Mouse (Mus musculus): ENCODE measurements around the gene Tmed6.

Gene Tmed6

GRCm38 (mm10) chr8:107031577-107032090 lies 33.8 kb downstream of the Tmed6 start:
- peak overlapping the region; percentile 94 for H3K4me3 ChIP-seq (replicated peaks; ENCODE audit: low read length)
- TF ChIP-seq NANOG (IDR thresholded peaks at IDR 0.05; ENCODE audit: borderline replicate concordance, low read length) (no peak), CTCF (conservative IDR thresholded peaks at IDR 0.05; ENCODE audit: low read length) (no peak), POU5F1 (IDR thresholded peaks at IDR 0.05; ENCODE audit: borderline replicate concordance, low read length) (no peak)
- H3K27me3 ChIP-seq (ENCODE audit: insufficient read depth, low read length), result no peaks in the 10 kb centered on the region
- H3K9me3 ChIP-seq (ENCODE audit: low read length), result peaks cover 11% of the 10 kb centered on the region
- H3K36me3 ChIP-seq (ENCODE audit: insufficient read depth, low read length), result peaks cover 5% of the 10 kb centered on the region
- peaks cover 28% of the 10 kb centered on the region for H3K4me1 ChIP-seq (replicated peaks; ENCODE audit: low read depth, low read length)

GRCm38 (mm10) chr8:107030650-107031576 lies 34.5 kb downstream of the Tmed6 start, which contains the start of gene Vps4a:
Vps4a (plus strand) TSS chr8:107031222.
- H3K36me3 ChIP-seq (ENCODE audit: insufficient read depth, low read length), result no peaks in the 10 kb centered on the region
- no peaks in the 10 kb centered on the region for H3K27me3 ChIP-seq (ENCODE audit: insufficient read depth, low read length)
- peak within 1 kb of the TSS; percentile 94 for H3K4me3 ChIP-seq (replicated peaks; ENCODE audit: low read length)
- TF ChIP-seq CTCF (conservative IDR thresholded peaks at IDR 0.05; ENCODE audit: low read length), result no peak
- TF ChIP-seq NANOG (IDR thresholded peaks at IDR 0.05; ENCODE audit: borderline replicate concordance, low read length), result no peak
- no peak for TF ChIP-seq POU5F1 (IDR thresholded peaks at IDR 0.05; ENCODE audit: borderline replicate concordance, low read length)
- H3K4me1 ChIP-seq (replicated peaks; ENCODE audit: low read depth, low read length), result peaks cover 28% of the 10 kb centered on the region
- H3K9me3 ChIP-seq (ENCODE audit: low read length), result peaks cover 11% of the 10 kb centered on the region

GRCm38 (mm10) chr8:107030058-107030457 lies 35.4 kb downstream of the Tmed6 start:
- H3K36me3 ChIP-seq (ENCODE audit: insufficient read depth, low read length), result no peaks in the 10 kb centered on the region
- no peak overlapping the region for H3K4me3 ChIP-seq (replicated peaks; ENCODE audit: low read length)
- peaks cover 11% of the 10 kb centered on the region for H3K9me3 ChIP-seq (ENCODE audit: low read length)
- TF ChIP-seq POU5F1 (IDR thresholded peaks at IDR 0.05; ENCODE audit: borderline replicate concordance, low read length) (no peak), CTCF (conservative IDR thresholded peaks at IDR 0.05; ENCODE audit: low read length) (no peak), NANOG (IDR thresholded peaks at IDR 0.05; ENCODE audit: borderline replicate concordance, low read length) (no peak)
- H3K27me3 ChIP-seq (ENCODE audit: insufficient read depth, low read length), result no peaks in the 10 kb centered on the region
- peaks cover 28% of the 10 kb centered on the region for H3K4me1 ChIP-seq (replicated peaks; ENCODE audit: low read depth, low read length)

- Histone ChIP-seq H3K27me3 (ENCODE audit: insufficient read depth, low read length) (no peaks in the 10 kb centered on the region; the same call in 1 of the 2 replicates), H3K4me3 (replicated peaks; ENCODE audit: low read length) (no peak overlapping the region), H3K9me3 (ENCODE audit: low read length) (peaks cover 11% of the 10 kb centered on the region), H3K36me3 (ENCODE audit: insufficient read depth, low read length) (no peaks in the 10 kb centered on the region), H3K4me1 (replicated peaks; ENCODE audit: low read depth, low read length) (peaks cover 23% of the 10 kb centered on the region)
- TF ChIP-seq POU5F1 (IDR thresholded peaks at IDR 0.05; ENCODE audit: borderline replicate concordance, low read length), result no peak
- no peak for TF ChIP-seq CTCF (conservative IDR thresholded peaks at IDR 0.05; ENCODE audit: low read length)
- no peak for TF ChIP-seq NANOG (IDR thresholded peaks at IDR 0.05; ENCODE audit: borderline replicate concordance, low read length)
Observed at GRCm38 (mm10) chr8:107029310-107029709, 36.1 kb downstream of the Tmed6 start.

- TF ChIP-seq NANOG (IDR thresholded peaks at IDR 0.05; ENCODE audit: borderline replicate concordance, low read length) (no peak), POU5F1 (IDR thresholded peaks at IDR 0.05; ENCODE audit: borderline replicate concordance, low read length) (no peak), CTCF (conservative IDR thresholded peaks at IDR 0.05; ENCODE audit: low read length) (no peak)
- Histone ChIP-seq H3K36me3 (ENCODE audit: insufficient read depth, low read length) (peaks cover 7% of the 10 kb centered on the region), H3K27me3 (ENCODE audit: insufficient read depth, low read length) (no peaks in the 10 kb centered on the region; the same call in 1 of the 2 replicates), H3K4me3 (replicated peaks; ENCODE audit: low read length) (no peak overlapping the region), H3K4me1 (replicated peaks; ENCODE audit: low read depth, low read length) (peaks cover 10% of the 10 kb centered on the region), H3K9me3 (ENCODE audit: low read length) (no peaks in the 10 kb centered on the region)
Observed at GRCm38 (mm10) chr8:107023479-107023878, 42.0 kb downstream of the Tmed6 start.

GRCm38 (mm10) chr8:107014915-107015314 lies 50.5 kb downstream of the Tmed6 start:
- TF ChIP-seq CTCF (conservative IDR thresholded peaks at IDR 0.05; ENCODE audit: low read length) (no peak), POU5F1 (IDR thresholded peaks at IDR 0.05; ENCODE audit: borderline replicate concordance, low read length) (no peak), NANOG (IDR thresholded peaks at IDR 0.05; ENCODE audit: borderline replicate concordance, low read length) (no peak)
- Histone ChIP-seq H3K27me3 (ENCODE audit: insufficient read depth, low read length) (no peaks in the 10 kb centered on the region), H3K4me3 (replicated peaks; ENCODE audit: low read length) (no peak overlapping the region), H3K4me1 (replicated peaks; ENCODE audit: low read depth, low read length) (peaks cover 17% of the 10 kb centered on the region), H3K36me3 (ENCODE audit: insufficient read depth, low read length) (peaks cover 74% of the 10 kb centered on the region), H3K9me3 (ENCODE audit: low read length) (no peaks in the 10 kb centered on the region)

- TF ChIP-seq POU5F1 (IDR thresholded peaks at IDR 0.05; ENCODE audit: borderline replicate concordance, low read length) (no peak), NANOG (IDR thresholded peaks at IDR 0.05; ENCODE audit: borderline replicate concordance, low read length) (no peak), CTCF (conservative IDR thresholded peaks at IDR 0.05; ENCODE audit: low read length) (no peak)
- H3K36me3 ChIP-seq (ENCODE audit: insufficient read depth, low read length), result peaks cover 92% of the 10 kb centered on the region
- H3K9me3 ChIP-seq (ENCODE audit: low read length), result no peaks in the 10 kb centered on the region
- H3K4me3 ChIP-seq (replicated peaks; ENCODE audit: low read length), result no peak overlapping the region
- no peaks in the 10 kb centered on the region for H3K27me3 ChIP-seq (ENCODE audit: insufficient read depth, low read length)
- H3K4me1 ChIP-seq (replicated peaks; ENCODE audit: low read depth, low read length), result peaks cover 17% of the 10 kb centered on the region
Observed at GRCm38 (mm10) chr8:107012666-107013065, 52.8 kb downstream of the Tmed6 start.

Measured in E14TG2a.4 (cell line).